Mouse (Mus musculus): ENCODE measurements around the gene Tesk1.

DNA sequence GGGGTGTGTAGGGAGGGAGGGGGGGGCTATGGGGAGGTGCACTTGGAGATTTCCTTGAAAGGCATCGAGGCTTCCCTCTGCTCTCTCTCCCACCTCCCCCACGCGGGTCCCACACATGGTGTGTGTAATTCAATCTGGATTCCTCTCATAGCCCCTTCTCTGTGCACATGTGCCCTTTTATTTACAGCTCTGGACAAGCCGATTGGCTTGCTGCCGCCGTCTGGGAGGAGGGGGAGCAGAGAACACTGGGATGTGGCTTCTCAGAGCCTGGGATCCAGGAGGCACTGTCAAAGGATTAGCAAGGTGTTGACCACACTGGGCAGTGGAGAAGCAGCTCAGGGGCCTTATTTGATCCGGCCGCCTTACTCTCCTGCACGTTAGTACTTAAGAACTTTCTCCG lies 40.8 kb upstream of the Tesk1 start:
- TF ChIP-seq CTCF (conservative IDR thresholded peaks at IDR 0.05; ENCODE audit: insufficient read depth, insufficient read length, low read depth, low read length) (no peak), POLR2A (IDR thresholded peaks at IDR 0.05; ENCODE audit: low read depth, low read length) (no peak)

Data from kidney, adult 2 months (tissue).